Mouse (Mus musculus) heart, postnatal 0 days (tissue): ENCODE results near the gene Tbx21. TPM values are rescaled to one million over a fixed set of nuclear protein-coding genes. Genes with fewer than 3 reads are reported as not detected.
A peak's percentile ranks its signal among the peaks of the same experiment; 100 is the strongest.

Source experiments
- ATAC-seq: fragments of 200-750 bp; cut with Nextera tagmentation; 2 replicates; pipeline ENCODE4 v1.8.0; 2017; ENCODE audit warnings: low read depth, moderate number of reproducible peaks, moderate library complexity; ENCODE audit not compliant: insufficient read depth
- DNase-seq: peaks from one replicate; pipeline ENCODE4 v3.0.0-alpha.2; 2016; ENCODE audit warnings: low spot score
- H3K27ac ChIP-seq: fragments of 300-500 bp; sonication (generic); 2 replicates; pipeline ENCODE4 v1.5.1; 2014; ENCODE audit warnings: low read depth, mild to moderate bottlenecking
- H3K27me3 ChIP-seq: fragments of 300-500 bp; sonication (generic); 2 replicates; pipeline ENCODE4 v1.6.1; 2014; ENCODE audit warnings: low read length, mixed read lengths; ENCODE audit not compliant: control insufficient read depth, insufficient read depth
- H3K36me3 ChIP-seq: fragments of 300-500 bp; sonication (generic); replicated peaks from 2 replicates; pipeline ENCODE4 v1.6.1; 2014; ENCODE audit warnings: low read length, mixed read lengths; ENCODE audit not compliant: control insufficient read depth, insufficient read depth
- H3K4me1 ChIP-seq: fragments of 300-500 bp; sonication (generic); 2 replicates; pipeline ENCODE4 v1.6.1; 2014; ENCODE audit warnings: antibody characterized with exemption; ENCODE audit not compliant: control insufficient read depth, insufficient read depth
- H3K4me2 ChIP-seq: fragments of 300-500 bp; sonication (generic); 2 replicates; pipeline ENCODE4 v1.6.1; 2014; ENCODE audit warnings: low read depth, mild to moderate bottlenecking, low read length, moderate library complexity
- H3K4me3 ChIP-seq: fragments of 300-500 bp; sonication (generic); 2 replicates; pipeline ENCODE4 v1.5.1; 2014; ENCODE audit warnings: low read depth, low read length
- H3K9ac ChIP-seq: fragments of 300-500 bp; sonication (generic); replicated peaks from 2 replicates; pipeline ENCODE4 v1.6.1; 2014; ENCODE audit warnings: low read depth, low read length, mixed read lengths
- H3K9me3 ChIP-seq: fragments of 300-500 bp; sonication (generic); replicated peaks from 2 replicates; pipeline ENCODE4 v1.6.1; 2016; ENCODE audit warnings: low read length; ENCODE audit not compliant: control insufficient read depth
- CTCF ChIP-seq: IDR thresholded peaks from 2 replicates; pipeline ENCODE4 v1.5.1; 2016; ENCODE audit warnings: antibody characterized with exemption, control low read depth, low read depth
- EP300 ChIP-seq: IDR thresholded peaks from 2 replicates; pipeline ENCODE4 v1.6.1; 2016; ENCODE audit warnings: antibody characterized with exemption, low read depth
- WGBS: fragments of 180-500 bp; shearing (Covaris S2); extraction: QIAGEN DNeasy Blood & Tissue Kit; methylation state at CpG from one replicate; pipeline ENCODE4 v1.1.7; 2014; 5-methylcytosine and 5-hydroxymethylcytosine counted together
- polyA plus RNA-seq: library from polyadenylated mRNA; unstranded; fragments of >200 nt; fragmentation: Nextera tagmentation; extraction: Ambion mirVana; gene quantifications from 2 replicates; pipeline ENCODE4 v1.2.1, GENCODE M21; 2015
- total RNA-seq: library from RNA; depleted of rRNA; stranded (reverse); fragments of >200 nt; gene quantifications from 2 replicates; pipeline ENCODE4 v1.2.3, GENCODE M21; 2014; ENCODE audit warnings: low replicate concordance

Tbx21 gene
- total and polyA plus RNA-seq, 2 experiments from 2014 or later = not detected

GRCm38 (mm10) chr11:97101722-97102121 is 13.4 kb downstream of the Tbx21 start:
- DNase-seq (peak; percentile 14), ATAC-seq (no peak)
- Histone ChIP-seq H3K9me3 (no peaks in the 10 kb centered on the region), H3K36me3 (no peaks in the 10 kb centered on the region), H3K27ac (no peak overlapping the region), H3K4me2 (no peak overlapping the region), H3K4me1 (no peaks in the 10 kb centered on the region), H3K4me3 (no peak overlapping the region), H3K27me3 (peaks cover 38% of the 10 kb centered on the region), H3K9ac (no peak overlapping the region)
- no peak for TF ChIP-seq EP300
- peak; percentile 63 for TF ChIP-seq CTCF
- 16% methylated on average over 9 of the region's 9 CpGs for WGBS

DNA sequence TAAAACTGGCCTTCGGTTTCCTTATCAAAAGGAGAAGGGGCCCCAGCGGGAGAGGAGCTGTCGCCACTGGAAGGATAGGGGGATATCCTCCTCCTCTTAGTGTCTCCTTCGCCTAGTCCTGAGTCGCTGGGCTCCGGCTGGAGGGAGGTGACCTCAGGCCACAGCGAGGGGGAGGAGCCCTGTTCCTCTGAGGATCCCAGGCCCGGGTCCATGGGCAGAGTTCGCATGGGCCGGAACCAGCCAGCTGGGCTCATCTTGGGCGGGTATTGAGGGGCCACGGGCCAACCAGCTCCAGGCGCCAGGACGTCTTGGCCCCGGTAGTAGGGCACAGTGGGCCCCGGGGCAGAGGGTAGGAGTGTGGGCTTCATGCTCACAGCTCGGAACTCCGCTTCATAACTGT is 16.3 kb downstream of the Tbx21 start:
- H3K9ac ChIP-seq = no peak overlapping the region
- TF ChIP-seq EP300 (no peak), CTCF (no peak)
- H3K4me3 ChIP-seq = peak overlapping the region; percentile 23
- H3K9me3 ChIP-seq = no peaks in the 10 kb centered on the region
- DNase-seq (no peak), ATAC-seq (no peak)
- no peaks in the 10 kb centered on the region for H3K4me1 ChIP-seq
- H3K36me3 ChIP-seq = no peaks in the 10 kb centered on the region
- H3K27me3 ChIP-seq = peaks cover 54% of the 10 kb centered on the region
- H3K4me2 ChIP-seq = peak overlapping the region; percentile 42
- H3K27ac ChIP-seq = no peak overlapping the region
- 8% methylated on average over 18 of the region's 18 CpGs for WGBS

DNA sequence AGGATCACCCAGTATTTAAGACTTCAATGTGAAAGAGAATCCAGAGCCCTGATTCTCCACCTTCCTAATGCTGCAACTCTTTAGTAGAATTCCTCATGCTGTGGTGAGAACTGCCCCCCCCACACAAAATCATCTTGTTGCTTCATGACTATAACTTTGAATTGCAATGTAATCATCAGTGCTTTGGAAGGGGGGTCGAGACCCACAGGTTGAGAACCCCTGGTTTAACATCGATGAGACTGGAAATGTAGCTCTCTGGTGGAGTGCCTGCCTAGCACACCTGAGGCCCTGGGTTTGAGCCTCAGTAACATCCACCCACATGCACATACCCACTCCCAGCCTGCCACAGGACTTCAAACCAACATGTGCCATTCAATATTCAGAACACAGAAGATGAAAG is 20.5 kb downstream of the Tbx21 start:
- Histone ChIP-seq H3K4me2 (no peak overlapping the region), H3K9me3 (no peaks in the 10 kb centered on the region), H3K9ac (no peak overlapping the region), H3K27ac (no peak overlapping the region), H3K4me1 (no peaks in the 10 kb centered on the region), H3K36me3 (no peaks in the 10 kb centered on the region), H3K27me3 (peaks cover 42% of the 10 kb centered on the region), H3K4me3 (no peak overlapping the region)
- TF ChIP-seq CTCF (no peak), EP300 (no peak)
- ATAC-seq (no peak), DNase-seq (no peak)
- WGBS = 45% methylated on average over 2 of the region's 2 CpGs

- WGBS = 67% methylated on average over 6 of the region's 6 CpGs
- ATAC-seq (no peak), DNase-seq (no peak)
- Histone ChIP-seq H3K27me3 (peaks cover 6% of the 10 kb centered on the region; the same call in 1 of the 2 replicates), H3K4me3 (no peak overlapping the region), H3K4me2 (no peak overlapping the region), H3K36me3 (no peaks in the 10 kb centered on the region), H3K4me1 (peaks cover 9% of the 10 kb centered on the region; the same call in 1 of the 2 replicates), H3K27ac (no peak overlapping the region), H3K9ac (no peak overlapping the region), H3K9me3 (peaks cover 6% of the 10 kb centered on the region)
- TF ChIP-seq CTCF (no peak), EP300 (no peak)
Observed at GRCm38 (mm10) chr11:97086365-97086764, 28.8 kb downstream of the Tbx21 start.

DNA sequence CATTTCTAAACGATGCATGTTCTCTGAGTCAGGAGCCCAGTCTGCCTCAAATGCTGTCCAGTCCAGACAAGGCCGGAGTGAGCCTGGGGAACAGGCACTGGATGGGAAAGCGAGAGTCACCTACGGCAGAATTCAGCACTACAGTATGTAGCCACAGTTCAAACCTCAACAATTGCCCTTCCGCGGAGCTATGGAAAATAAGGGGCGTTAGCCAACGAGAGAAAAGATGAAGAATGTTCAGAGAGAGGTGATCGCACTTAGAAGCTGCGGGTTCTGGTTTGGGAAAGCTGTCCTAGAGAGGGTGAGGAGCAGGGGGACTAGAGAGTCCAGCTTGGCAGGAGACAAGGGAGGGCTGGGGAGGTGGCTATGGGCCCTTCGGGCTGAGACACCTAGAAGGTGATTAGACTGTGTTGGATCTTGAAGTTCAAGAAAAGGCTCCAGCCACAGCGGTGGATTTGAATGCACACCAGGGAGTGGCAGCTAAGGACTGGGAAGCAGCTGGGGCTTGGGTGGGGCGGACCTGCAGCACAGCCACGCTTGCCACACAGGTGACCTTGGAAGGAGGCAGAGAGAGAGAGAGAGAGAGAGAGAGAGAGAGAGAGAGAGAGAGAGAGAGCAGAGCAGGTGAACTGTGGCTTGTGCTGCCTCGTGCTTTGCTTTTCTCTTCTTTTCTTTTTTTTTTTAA is 30.2 kb downstream of the Tbx21 start:
- Histone ChIP-seq H3K9me3 (peaks cover 6% of the 10 kb centered on the region), H3K4me3 (no peak overlapping the region), H3K9ac (no peak overlapping the region), H3K4me2 (no peak overlapping the region), H3K4me1 (peaks cover 9% of the 10 kb centered on the region; the same call in 1 of the 2 replicates), H3K36me3 (no peaks in the 10 kb centered on the region), H3K27ac (no peak overlapping the region), H3K27me3 (peaks cover 6% of the 10 kb centered on the region; the same call in 1 of the 2 replicates)
- 77% methylated on average over 15 of the region's 15 CpGs for WGBS
- TF ChIP-seq EP300 (no peak), CTCF (no peak)
- DNase-seq (no peak), ATAC-seq (no peak)
